Mouse (Mus musculus) liver, postnatal 0 days (tissue): ENCODE results near the gene Sirt4. TPM values are rescaled to one million over a fixed set of nuclear protein-coding genes. Genes with fewer than 3 reads are reported as not detected.

Source experiments
- ATAC-seq: fragments of 200-750 bp; cut with Nextera tagmentation; 2 replicates; pipeline ENCODE4 v1.8.0; 2017; ENCODE audit warnings: mild to moderate bottlenecking, moderate library complexity
- DNase-seq: peaks from one replicate; pipeline ENCODE4 v3.0.0-alpha.2; 2016
- H3K27ac ChIP-seq: fragments of 300-500 bp; sonication (generic); 2 replicates; pipeline ENCODE4 v1.5.1; 2014; ENCODE audit warnings: antibody characterized with exemption, moderate library complexity, mild to moderate bottlenecking, low read depth
- H3K27me3 ChIP-seq: fragments of 300-500 bp; sonication (generic); 2 replicates; pipeline ENCODE4 v1.6.1; 2014; ENCODE audit warnings: low read length, control low read depth, mixed read lengths; ENCODE audit not compliant: insufficient read depth
- H3K36me3 ChIP-seq: fragments of 300-500 bp; sonication (generic); replicated peaks from 2 replicates; pipeline ENCODE4 v1.6.1; 2014; ENCODE audit warnings: mild to moderate bottlenecking, control low read depth, low read length, moderate library complexity, mixed read lengths; ENCODE audit not compliant: insufficient read depth
- H3K4me1 ChIP-seq: fragments of 300-500 bp; sonication (generic); 2 replicates; pipeline ENCODE4 v1.6.1; 2014; ENCODE audit warnings: antibody characterized with exemption, mild to moderate bottlenecking, control low read depth; ENCODE audit not compliant: insufficient read depth
- H3K4me2 ChIP-seq: fragments of 300-500 bp; sonication (generic); 2 replicates; pipeline ENCODE4 v1.6.1; 2014; ENCODE audit warnings: low read depth, mild to moderate bottlenecking, low read length, moderate library complexity, mixed read lengths
- H3K4me3 ChIP-seq: fragments of 300-500 bp; sonication (generic); 2 replicates; pipeline ENCODE4 v1.5.1; 2014; ENCODE audit warnings: low read depth, low read length
- H3K9ac ChIP-seq: fragments of 300-500 bp; sonication (generic); replicated peaks from 2 replicates; pipeline ENCODE4 v1.6.1; 2014; ENCODE audit warnings: mild to moderate bottlenecking, moderate library complexity
- H3K9me3 ChIP-seq: fragments of 300-500 bp; sonication (generic); 2 replicates; pipeline ENCODE4 v1.6.1; 2016; ENCODE audit warnings: mild to moderate bottlenecking, control low read depth, low read length, mixed read lengths
- CTCF ChIP-seq: sonication (generic); IDR thresholded peaks from 2 replicates; pipeline ENCODE4 v1.5.1; 2016; ENCODE audit warnings: antibody characterized with exemption, low read depth
- EP300 ChIP-seq: IDR thresholded peaks from 2 replicates; pipeline ENCODE4 v1.6.1; 2016; ENCODE audit warnings: antibody characterized with exemption, low read depth, mild to moderate bottlenecking
- WGBS: fragments of 180-500 bp; shearing (Covaris S2); extraction: QIAGEN DNeasy Blood & Tissue Kit; methylation state at CpG from one replicate; pipeline ENCODE4 v1.1.7; 2014; ENCODE audit not compliant: insufficient replicate concordance; 5-methylcytosine and 5-hydroxymethylcytosine counted together
- polyA plus RNA-seq: library from polyadenylated mRNA; unstranded; fragments of >200 nt; fragmentation: Nextera tagmentation; extraction: Ambion mirVana; gene quantifications from 2 replicates; pipeline ENCODE4 v1.2.1, GENCODE M21; 2015

Sirt4 gene
- polyA plus RNA-seq, 1 experiment from 2014 or later = 3.9 TPM

GRCm38 (mm10) chr5:115516908-115517307, 32.4 kb upstream of the Sirt4 start:
- peaks cover 52% of the 10 kb centered on the region for H3K4me1 ChIP-seq
- no peak for ATAC-seq
- TF ChIP-seq EP300 (no peak), CTCF (no peak)

GRCm38 (mm10) chr5:115516081-115516907, 31.8 kb upstream of the Sirt4 start:
- H3K9me3 ChIP-seq = no peaks in the 10 kb centered on the region
- DNase-seq (peak; percentile 62), ATAC-seq (peak; percentile 36)
- peak overlapping the region; percentile 44 for H3K9ac ChIP-seq
- H3K27ac ChIP-seq = peak overlapping the region; percentile 95
- peak overlapping the region; percentile 63 for H3K4me2 ChIP-seq
- peaks cover 51% of the 10 kb centered on the region for H3K4me1 ChIP-seq
- whole genome bisulfite sequencing = 23% methylated on average over 32 of the region's 32 CpGs
- no peaks in the 10 kb centered on the region for H3K27me3 ChIP-seq
- no peak for TF ChIP-seq EP300
- TF ChIP-seq CTCF = no peak
- peak overlapping the region; percentile 34 for H3K4me3 ChIP-seq
- peaks cover 9% of the 10 kb centered on the region; the same call in 1 of the 2 replicates for H3K36me3 ChIP-seq

More at GRCm38 (mm10) chr5:115516908-115517307, 32.4 kb upstream of the Sirt4 start:
- Histone ChIP-seq H3K36me3 (peaks cover 9% of the 10 kb centered on the region; the same call in 1 of the 2 replicates), H3K27me3 (no peaks in the 10 kb centered on the region), H3K4me3 (no peak overlapping the region), H3K9me3 (no peaks in the 10 kb centered on the region), H3K27ac (peak overlapping the region; percentile 95), H3K9ac (no peak overlapping the region), H3K4me2 (peak overlapping the region; percentile 63)
- no peak for DNase-seq
- 52% methylated on average over 7 of the region's 7 CpGs for WGBS

GRCm38 (mm10) chr5:115514896-115515587, 30.5 kb upstream of the Sirt4 start:
- Histone ChIP-seq H3K9ac (peak overlapping the region; percentile 62), H3K4me1 (peaks cover 45% of the 10 kb centered on the region), H3K27me3 (no peaks in the 10 kb centered on the region), H3K4me2 (peak overlapping the region; percentile 63), H3K36me3 (peaks cover 9% of the 10 kb centered on the region; the same call in 1 of the 2 replicates), H3K27ac (peak overlapping the region; percentile 95), H3K9me3 (no peaks in the 10 kb centered on the region), H3K4me3 (no peak overlapping the region)
- WGBS = 42% methylated on average over 20 of the region's 20 CpGs
- peak; percentile 24 for ATAC-seq
- no peak for TF ChIP-seq EP300
- no peak for TF ChIP-seq CTCF
- peak; percentile 31 for DNase-seq

- Histone ChIP-seq H3K36me3 (peaks cover 9% of the 10 kb centered on the region; the same call in 1 of the 2 replicates), H3K9me3 (no peaks in the 10 kb centered on the region), H3K27me3 (no peaks in the 10 kb centered on the region), H3K4me1 (peaks cover 48% of the 10 kb centered on the region), H3K27ac (peak overlapping the region; percentile 95), H3K9ac (peak overlapping the region; percentile 62; the same call in 1 of the 2 replicates), H3K4me3 (no peak overlapping the region), H3K4me2 (peak overlapping the region; percentile 63)
- ATAC-seq (peak; percentile 72), DNase-seq (peak; percentile 38)
- TF ChIP-seq EP300 (no peak), CTCF (no peak)
- WGBS = 53% methylated on average over 6 of the region's 6 CpGs
Measured at GRCm38 (mm10) chr5:115514346-115514745, 29.8 kb upstream of the Sirt4 start.

GRCm38 (mm10) chr5:115513721-115514120, 29.2 kb upstream of the Sirt4 start:
- H3K36me3 ChIP-seq = peaks cover 9% of the 10 kb centered on the region; the same call in 1 of the 2 replicates
- 83% methylated on average over 16 of the region's 16 CpGs for WGBS
- H3K9ac ChIP-seq = no peak overlapping the region
- no peaks in the 10 kb centered on the region for H3K9me3 ChIP-seq
- peak overlapping the region; percentile 63; the same call in 1 of the 2 replicates for H3K4me2 ChIP-seq
- H3K27ac ChIP-seq = peak overlapping the region; percentile 95
- ATAC-seq (no peak), DNase-seq (no peak)
- TF ChIP-seq CTCF = no peak
- no peak for TF ChIP-seq EP300
- H3K4me1 ChIP-seq = peaks cover 47% of the 10 kb centered on the region
- H3K27me3 ChIP-seq = no peaks in the 10 kb centered on the region
- H3K4me3 ChIP-seq = no peak overlapping the region

GRCm38 (mm10) chr5:115513246-115513645, 28.7 kb upstream of the Sirt4 start:
- H3K9ac ChIP-seq = no peak overlapping the region
- H3K4me2 ChIP-seq = no peak overlapping the region; the same call in 1 of the 2 replicates
- 78% methylated on average over 14 of the region's 14 CpGs for WGBS
- H3K9me3 ChIP-seq = no peaks in the 10 kb centered on the region
- peaks cover 6% of the 10 kb centered on the region; the same call in 1 of the 2 replicates for H3K36me3 ChIP-seq
- H3K27ac ChIP-seq = peak overlapping the region; percentile 95
- TF ChIP-seq CTCF (no peak), EP300 (no peak)
- H3K4me3 ChIP-seq = no peak overlapping the region
- DNase-seq (no peak), ATAC-seq (no peak)
- H3K4me1 ChIP-seq = peaks cover 49% of the 10 kb centered on the region
- H3K27me3 ChIP-seq = no peaks in the 10 kb centered on the region
